Mouse (Mus musculus) neural tube, embryonic 14.5 days (tissue): ENCODE measurements at regions not wholly inside any gene's neighbourhood (a gene's known extent, or its start where the extent isn't known, plus 50 kb on each side); places are given as distances from the start of the nearest gene placed in this dataset.

Experiments used
- ATAC-seq: fragments of 200-750 bp; cut with Nextera tagmentation; 2 replicates; pipeline ENCODE4 v1.8.0; 2017; ENCODE audit warnings: low read depth, mild to moderate bottlenecking, moderate TSS enrichment, moderate library complexity
- H3K27ac ChIP-seq: fragments of 300-500 bp; sonication (generic); 2 replicates; pipeline ENCODE4 v1.5.1; 2014; ENCODE audit warnings: low read depth, mild to moderate bottlenecking, control low read depth, low read length, moderate library complexity, mixed read lengths
- H3K27me3 ChIP-seq: fragments of 300-500 bp; sonication (generic); 2 replicates; pipeline ENCODE4 v1.6.1; 2014; ENCODE audit warnings: low read length; ENCODE audit not compliant: control insufficient read depth, insufficient read depth
- H3K36me3 ChIP-seq: fragments of 300-500 bp; sonication (generic); 2 replicates; pipeline ENCODE4 v1.6.1; 2014; ENCODE audit warnings: low read length, mixed read lengths; ENCODE audit not compliant: control insufficient read depth, insufficient read depth
- H3K4me1 ChIP-seq: fragments of 300-500 bp; sonication (generic); 2 replicates; pipeline ENCODE4 v1.6.1; 2014; ENCODE audit warnings: low read length; ENCODE audit not compliant: control insufficient read depth, insufficient read depth
- H3K4me2 ChIP-seq: fragments of 300-500 bp; sonication (generic); 2 replicates; pipeline ENCODE4 v1.6.1; 2014; ENCODE audit warnings: mild to moderate bottlenecking, low read depth, low read length, control low read depth
- H3K4me3 ChIP-seq: fragments of 300-500 bp; sonication (generic); 2 replicates; pipeline ENCODE4 v1.5.1; 2014; ENCODE audit warnings: low read depth, low read length, control low read depth, mixed read lengths
- H3K9ac ChIP-seq: fragments of 300-500 bp; sonication (generic); replicated peaks from 2 replicates; pipeline ENCODE4 v1.6.1; 2014; ENCODE audit warnings: low read depth, mild to moderate bottlenecking, control low read depth, low read length, mixed read lengths
- H3K9me3 ChIP-seq: fragments of 300-500 bp; sonication (generic); 2 replicates; pipeline ENCODE4 v1.6.1; 2016; ENCODE audit warnings: low read length; ENCODE audit not compliant: control insufficient read depth
- WGBS: fragments of 180-500 bp; shearing (Covaris S2); extraction: QIAGEN DNeasy Blood & Tissue Kit; methylation state at CpG from one replicate; pipeline ENCODE4 v1.1.7; 2014; 5-methylcytosine and 5-hydroxymethylcytosine counted together

- Histone ChIP-seq H3K4me2 (no peak overlapping the region), H3K4me3 (no peak overlapping the region), H3K27ac (no peak overlapping the region), H3K36me3 (no peaks in the 10 kb centered on the region), H3K4me1 (no peaks in the 10 kb centered on the region), H3K9me3 (no peaks in the 10 kb centered on the region), H3K27me3 (no peaks in the 10 kb centered on the region), H3K9ac (no peak overlapping the region)
- ATAC-seq = no peak
- 34% methylated on average over 2 of the region's 2 CpGs for WGBS
Observed at GRCm38 (mm10) chr19:16075512-16076086, 57.0 kb upstream of the Gnaq start.

DNA sequence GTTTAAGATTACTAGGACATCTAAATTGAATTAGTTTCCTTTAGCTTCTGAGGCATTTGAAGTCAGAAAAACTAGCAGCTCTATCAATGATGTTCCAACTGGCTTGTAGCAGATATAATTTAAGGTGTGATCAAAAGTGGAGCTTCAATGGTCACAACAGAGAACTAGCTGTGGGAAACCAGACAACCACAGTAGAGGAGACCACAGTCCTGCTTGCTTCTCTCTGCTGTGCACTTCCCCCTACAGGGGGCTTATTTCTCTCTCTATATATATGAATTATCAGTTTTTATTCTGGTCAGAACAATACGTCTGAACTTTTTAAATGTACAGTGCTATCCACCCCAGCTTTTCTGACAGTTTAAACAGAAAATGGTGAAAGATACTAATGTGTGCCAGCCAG, 57.6 kb upstream of the Gnaq start:
- Histone ChIP-seq H3K4me3 (no peak overlapping the region), H3K9me3 (no peaks in the 10 kb centered on the region), H3K9ac (no peak overlapping the region), H3K27ac (no peak overlapping the region), H3K27me3 (no peaks in the 10 kb centered on the region), H3K36me3 (no peaks in the 10 kb centered on the region), H3K4me1 (no peaks in the 10 kb centered on the region), H3K4me2 (no peak overlapping the region)
- 97% methylated on average over 1 of the region's 1 CpGs for WGBS
- ATAC-seq = no peak

DNA sequence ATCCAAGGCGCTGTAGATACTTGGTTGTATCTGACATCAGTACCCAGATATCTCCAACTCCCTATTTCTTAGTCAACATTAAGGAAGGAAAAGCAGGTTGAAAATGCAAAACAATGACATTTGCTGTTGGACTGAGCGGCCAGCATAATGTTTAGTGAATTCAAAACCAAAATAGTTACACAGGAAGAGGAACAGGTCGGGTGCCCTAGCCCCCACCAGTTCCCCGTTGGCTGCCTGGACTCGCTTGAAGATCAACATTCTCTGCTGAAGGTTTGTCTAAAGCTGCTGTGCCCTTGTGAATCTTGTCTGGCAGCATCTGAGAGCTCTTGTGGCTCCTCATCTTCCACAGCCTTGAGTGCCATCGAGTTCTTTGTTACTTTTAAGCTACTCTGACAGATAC, 65.3 kb upstream of the Gnaq start:
- 83% methylated on average over 6 of the region's 6 CpGs for WGBS
- H3K36me3 ChIP-seq = no peaks in the 10 kb centered on the region
- H3K4me1 ChIP-seq = no peaks in the 10 kb centered on the region
- no peak overlapping the region for H3K27ac ChIP-seq
- ATAC-seq = no peak
- H3K27me3 ChIP-seq = no peaks in the 10 kb centered on the region
- H3K9ac ChIP-seq = no peak overlapping the region
- no peaks in the 10 kb centered on the region for H3K9me3 ChIP-seq
- no peak overlapping the region for H3K4me3 ChIP-seq
- H3K4me2 ChIP-seq = no peak overlapping the region

GRCm38 (mm10) chr19:16064911-16065310, 67.7 kb upstream of the Gnaq start:
- no peaks in the 10 kb centered on the region for H3K4me1 ChIP-seq
- no peak for ATAC-seq
- H3K27ac ChIP-seq = no peak overlapping the region
- no peaks in the 10 kb centered on the region for H3K9me3 ChIP-seq
- no peak overlapping the region for H3K9ac ChIP-seq
- H3K4me3 ChIP-seq = no peak overlapping the region
- no peaks in the 10 kb centered on the region for H3K27me3 ChIP-seq
- H3K4me2 ChIP-seq = no peak overlapping the region
- no peaks in the 10 kb centered on the region for H3K36me3 ChIP-seq
- 92% methylated on average over 3 of the region's 3 CpGs for WGBS

DNA sequence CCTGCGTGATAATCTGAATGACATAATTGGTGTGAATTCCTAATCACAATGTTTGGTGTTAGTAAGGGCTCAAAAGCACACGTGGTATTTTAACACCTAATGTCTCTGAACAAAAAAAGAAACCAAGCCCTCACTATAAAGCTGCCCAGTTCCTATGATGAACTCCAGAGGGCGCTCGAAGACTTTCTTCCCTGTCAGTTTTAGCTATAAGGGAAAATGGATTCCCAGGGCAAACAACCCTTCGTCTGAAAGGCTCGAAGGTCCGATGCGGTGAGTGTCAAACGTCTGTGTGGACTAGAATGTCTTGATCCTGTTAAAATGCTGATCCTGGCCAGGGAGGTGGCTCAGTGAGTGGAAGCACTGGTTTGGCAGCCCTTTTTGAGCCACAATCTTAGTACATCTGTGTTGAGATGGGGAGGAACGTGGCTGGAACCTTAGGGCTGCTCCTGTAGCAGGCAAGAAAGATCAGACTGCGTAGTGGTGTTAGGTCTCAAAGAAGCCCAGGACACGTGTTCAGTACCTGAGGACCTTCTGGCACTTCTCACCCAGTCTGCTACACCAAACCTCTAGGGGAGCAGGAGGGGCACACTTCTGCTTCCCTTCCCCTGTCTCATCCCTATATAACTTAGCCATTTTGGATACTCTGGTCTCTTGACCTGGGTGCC, 68.6 kb upstream of the Gnaq start:
- peak; percentile 86 for ATAC-seq
- no peaks in the 10 kb centered on the region for H3K36me3 ChIP-seq
- H3K9me3 ChIP-seq = no peaks in the 10 kb centered on the region
- no peaks in the 10 kb centered on the region for H3K27me3 ChIP-seq
- WGBS = 12% methylated on average over 12 of the region's 12 CpGs
- no peak overlapping the region for H3K4me3 ChIP-seq
- no peaks in the 10 kb centered on the region for H3K4me1 ChIP-seq
- H3K27ac ChIP-seq = no peak overlapping the region
- peak overlapping the region; percentile 45; the same call in 1 of the 2 replicates for H3K4me2 ChIP-seq
- 0 out of 2 replicates have a peak overlapping the region, but pooled peaks have one; percentile 28 for H3K9ac ChIP-seq

DNA sequence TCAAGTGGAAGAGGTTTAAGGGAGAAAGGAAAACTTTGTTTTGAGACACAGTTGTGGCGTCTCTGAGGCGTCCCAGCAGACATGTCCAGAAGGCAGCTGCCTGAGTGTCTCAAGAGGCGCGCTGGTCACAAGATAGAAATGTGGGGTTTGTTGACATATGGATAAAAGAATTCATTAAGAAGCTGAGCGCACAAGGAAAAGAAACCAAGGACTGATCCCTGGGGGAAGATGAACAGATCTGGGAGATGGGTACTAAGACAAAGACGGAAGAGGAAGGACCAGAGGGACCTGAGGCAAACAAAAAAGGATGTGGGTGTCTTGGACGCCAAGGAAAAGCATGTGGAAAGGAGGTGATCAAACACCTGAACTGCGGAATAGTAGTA, 69.1 kb upstream of the Gnaq start:
- Histone ChIP-seq H3K36me3 (no peaks in the 10 kb centered on the region), H3K4me2 (no peak overlapping the region), H3K4me1 (no peaks in the 10 kb centered on the region), H3K9me3 (no peaks in the 10 kb centered on the region), H3K27ac (no peak overlapping the region), H3K4me3 (no peak overlapping the region), H3K27me3 (no peaks in the 10 kb centered on the region), H3K9ac (no peak overlapping the region)
- 55% methylated on average over 8 of the region's 8 CpGs for WGBS
- peak; percentile 19 for ATAC-seq

GRCm38 (mm10) chr19:16061821-16062220, 70.8 kb upstream of the Gnaq start:
- Histone ChIP-seq H3K4me1 (no peaks in the 10 kb centered on the region), H3K4me3 (no peak overlapping the region), H3K9me3 (no peaks in the 10 kb centered on the region), H3K36me3 (no peaks in the 10 kb centered on the region), H3K27me3 (no peaks in the 10 kb centered on the region), H3K4me2 (no peak overlapping the region; the same call in 1 of the 2 replicates), H3K9ac (no peak overlapping the region), H3K27ac (no peak overlapping the region)
- 67% methylated on average over 11 of the region's 11 CpGs for WGBS
- no peak for ATAC-seq

DNA sequence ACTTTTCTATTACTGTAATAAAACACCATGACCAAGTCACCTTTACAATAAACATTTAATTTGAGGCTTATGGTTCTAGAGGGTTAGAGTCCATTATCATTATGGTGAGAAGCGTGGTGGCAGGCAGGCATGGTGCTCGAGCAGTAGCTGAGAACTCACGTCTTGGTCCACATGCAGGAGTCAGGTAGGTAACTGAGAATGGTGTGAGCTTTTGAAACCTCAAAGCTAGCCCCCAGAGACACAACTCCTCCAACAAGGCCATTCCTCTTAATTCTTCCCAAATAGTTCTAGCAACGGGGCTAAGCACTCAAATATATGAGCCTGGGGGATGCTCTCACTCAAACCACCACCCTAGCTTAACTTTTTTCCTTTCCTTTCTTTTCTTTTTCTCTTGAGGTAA, 73.6 kb upstream of the Gnaq start:
- WGBS = 94% methylated on average over 4 of the region's 4 CpGs
- no peak overlapping the region for H3K27ac ChIP-seq
- no peaks in the 10 kb centered on the region for H3K27me3 ChIP-seq
- H3K4me3 ChIP-seq = no peak overlapping the region
- no peaks in the 10 kb centered on the region for H3K4me1 ChIP-seq
- H3K4me2 ChIP-seq = no peak overlapping the region
- no peak overlapping the region for H3K9ac ChIP-seq
- H3K9me3 ChIP-seq = no peaks in the 10 kb centered on the region
- no peak for ATAC-seq
- no peaks in the 10 kb centered on the region for H3K36me3 ChIP-seq

DNA sequence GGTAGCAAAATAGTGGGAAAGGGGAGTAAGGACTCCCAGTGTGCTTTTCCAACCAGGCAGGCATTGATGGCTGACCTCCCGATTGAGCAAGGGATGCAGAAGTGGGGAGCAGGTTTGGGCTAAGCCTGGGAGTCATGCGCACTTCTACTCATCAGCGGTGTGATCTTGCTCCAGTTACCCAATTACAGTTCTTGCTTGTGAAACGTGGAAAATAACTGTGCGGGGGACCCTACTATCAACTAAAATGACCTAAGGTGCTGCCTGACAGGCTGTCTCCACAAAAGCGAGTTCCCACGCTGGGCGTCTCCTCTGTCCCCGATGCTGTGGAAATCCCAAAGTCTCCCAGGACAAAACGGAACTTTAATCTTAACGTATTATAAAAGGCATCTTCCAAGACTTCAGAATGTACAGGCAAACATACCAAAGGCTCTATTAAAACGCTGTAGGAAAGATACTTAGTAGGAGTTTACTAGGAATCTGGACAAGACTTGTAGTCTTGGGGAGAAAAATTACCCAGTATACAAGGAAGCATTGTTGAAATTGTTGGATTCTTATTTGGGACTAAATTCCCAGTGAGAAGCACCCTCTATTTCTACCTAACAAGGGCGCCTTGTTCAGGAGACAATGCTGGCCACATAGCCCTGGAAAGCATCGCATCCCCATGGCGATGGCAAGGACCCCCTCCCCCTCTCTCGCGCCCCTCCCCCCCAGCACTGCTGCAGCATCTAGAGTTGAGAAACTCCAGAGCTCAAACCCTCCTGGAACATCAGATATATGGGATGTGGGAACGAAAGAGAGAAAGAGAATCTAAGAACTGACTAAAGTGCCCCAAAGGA, 65.6 kb upstream of the Cep78 start:
- Histone ChIP-seq H3K27ac (peak overlapping the region; percentile 18; the same call in 1 of the 2 replicates), H3K27me3 (no peaks in the 10 kb centered on the region), H3K9me3 (no peaks in the 10 kb centered on the region), H3K36me3 (no peaks in the 10 kb centered on the region), H3K4me3 (peak overlapping the region; percentile 4; the same call in 1 of the 2 replicates), H3K4me1 (no peaks in the 10 kb centered on the region), H3K4me2 (peak overlapping the region; percentile 37), H3K9ac (no peak overlapping the region)
- peak; percentile 92 for ATAC-seq
- 6% methylated on average over 17 of the region's 18 CpGs for WGBS
